Mouse (Mus musculus): ENCODE results near the gene Ehd2. TPM values are rescaled to one million over a fixed set of nuclear protein-coding genes. Genes with fewer than 3 reads are reported as not detected.

Gene Ehd2
- polyA plus RNA-seq, 1 experiment from 2014 or later, result 6.9 TPM

DNA sequence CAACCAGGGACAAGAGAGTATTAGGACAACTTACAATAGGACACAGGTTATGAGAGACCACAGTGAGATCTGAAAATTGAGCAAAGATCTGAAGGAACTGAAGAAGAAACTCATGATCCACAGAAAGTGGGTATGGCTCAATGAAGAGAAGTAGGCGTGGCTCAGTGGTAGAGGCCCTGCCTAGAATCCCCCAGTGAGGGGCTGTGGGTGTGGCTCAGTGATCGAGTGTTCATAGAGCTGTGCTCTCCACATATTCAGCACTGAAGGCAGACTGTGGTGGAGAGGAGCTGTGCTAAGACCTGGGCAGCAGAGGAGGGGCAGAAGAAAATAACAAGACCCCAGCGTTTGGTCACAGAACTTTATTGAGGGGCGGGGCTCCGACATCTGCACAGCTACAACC, 29.9 kb downstream of the Ehd2 start:
- Histone ChIP-seq H3K36me3 (peaks cover 74% of the 10 kb centered on the region), H3K4me3 (no peak overlapping the region), H3K27ac (replicated peaks) (no peak overlapping the region), H3K9me3 (no peaks in the 10 kb centered on the region), H3K9ac (no peak overlapping the region), H3K27me3 (no peaks in the 10 kb centered on the region), H3K4me1 (replicated peaks) (no peaks in the 10 kb centered on the region), H3K4me2 (no peak overlapping the region)
- no peak for ATAC-seq (ENCODE audit: low FRiP score, low read depth)
- WGBS, result 90% methylated on average over 5 of the region's 5 CpGs

- no peaks in the 10 kb centered on the region for H3K9me3 ChIP-seq
- H3K36me3 ChIP-seq, result peaks cover 38% of the 10 kb centered on the region
- H3K4me2 ChIP-seq, result no peak overlapping the region
- no peak overlapping the region for H3K27ac ChIP-seq (replicated peaks)
- H3K27me3 ChIP-seq, result no peaks in the 10 kb centered on the region
- H3K4me3 ChIP-seq, result no peak overlapping the region
- no peak overlapping the region for H3K9ac ChIP-seq
- 0 out of 2 replicates have a peak, but pooled peaks have one; percentile 32 for ATAC-seq (ENCODE audit: low FRiP score, low read depth)
- WGBS, result 60% methylated on average over 16 of the region's 16 CpGs
- no peaks in the 10 kb centered on the region for H3K4me1 ChIP-seq (replicated peaks)
Measured at GRCm38 (mm10) chr7:15933437-15934359, 33.7 kb downstream of the Ehd2 start.

DNA sequence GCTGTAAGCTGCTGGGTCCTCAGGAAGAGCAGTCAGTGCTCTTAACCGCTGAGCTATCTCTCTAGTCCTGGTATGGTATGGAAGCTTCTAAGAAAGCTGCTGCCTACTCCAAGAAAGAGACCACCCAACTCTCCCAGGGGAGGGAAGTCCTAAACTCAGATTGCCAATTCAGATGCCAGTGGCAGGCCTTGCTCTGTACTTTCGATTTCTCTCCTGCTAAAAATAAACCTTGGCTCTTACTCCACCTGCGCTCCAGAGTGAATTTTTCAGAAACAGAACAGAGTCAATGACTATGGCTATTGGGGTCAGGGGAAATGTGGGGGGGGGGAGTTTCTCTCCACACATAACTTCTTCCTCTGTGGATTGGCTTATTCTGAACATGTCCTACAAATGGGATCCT, 35.7 kb downstream of the Ehd2 start:
- Histone ChIP-seq H3K27me3 (no peaks in the 10 kb centered on the region), H3K4me1 (replicated peaks) (no peaks in the 10 kb centered on the region), H3K9me3 (no peaks in the 10 kb centered on the region), H3K9ac (no peak overlapping the region), H3K4me3 (no peak overlapping the region), H3K4me2 (no peak overlapping the region), H3K36me3 (peaks cover 18% of the 10 kb centered on the region), H3K27ac (replicated peaks) (no peak overlapping the region)
- ATAC-seq (ENCODE audit: low FRiP score, low read depth), result no peak
- WGBS, result 86% methylated on average over 3 of the region's 3 CpGs

DNA sequence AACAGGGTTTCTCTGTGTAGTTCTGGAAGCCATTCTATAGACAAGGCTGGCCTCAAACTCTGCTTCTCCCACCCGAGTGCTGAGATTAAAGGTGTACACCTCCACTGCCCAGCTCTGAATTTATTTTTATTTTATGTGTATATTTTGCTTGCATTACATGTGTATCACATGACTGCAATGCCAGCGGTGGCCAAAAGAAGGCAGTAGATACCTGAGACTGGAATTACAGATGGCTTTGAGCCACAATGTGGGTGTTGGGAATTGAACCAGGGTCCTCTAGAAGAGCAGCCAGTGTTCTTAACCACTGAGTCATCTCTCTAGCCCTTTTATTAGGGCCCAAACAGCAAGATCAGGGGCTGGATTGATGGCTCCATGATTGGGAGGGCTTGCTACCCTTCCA, 36.8 kb downstream of the Ehd2 start:
- 81% methylated on average over 2 of the region's 2 CpGs for WGBS
- no peak overlapping the region for H3K27ac ChIP-seq (replicated peaks)
- no peaks in the 10 kb centered on the region for H3K9me3 ChIP-seq
- no peaks in the 10 kb centered on the region for H3K27me3 ChIP-seq
- ATAC-seq (ENCODE audit: low FRiP score, low read depth), result no peak
- no peaks in the 10 kb centered on the region for H3K4me1 ChIP-seq (replicated peaks)
- no peak overlapping the region for H3K9ac ChIP-seq
- H3K36me3 ChIP-seq, result peaks cover 7% of the 10 kb centered on the region; the same call in 1 of the 2 replicates
- H3K4me2 ChIP-seq, result no peak overlapping the region
- H3K4me3 ChIP-seq, result no peak overlapping the region

DNA sequence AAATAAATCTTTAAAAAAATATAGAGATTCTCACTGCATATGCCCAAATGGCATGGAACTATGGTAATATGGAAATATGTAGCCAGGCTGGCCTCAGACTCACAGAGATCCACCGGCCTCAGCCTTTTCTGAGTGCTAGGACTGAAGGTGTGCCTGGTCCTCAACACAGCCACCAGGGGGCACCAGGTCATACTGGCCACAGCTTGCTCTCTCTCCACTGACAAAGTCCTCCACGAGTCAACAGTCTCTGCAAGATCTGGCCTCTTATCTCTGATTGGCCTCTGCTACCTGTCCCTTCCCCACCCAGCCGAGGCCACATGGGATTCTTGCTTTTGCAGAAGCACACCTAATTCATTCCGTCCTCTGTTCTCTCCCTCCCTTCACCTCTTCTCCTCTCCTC, 37.5 kb downstream of the Ehd2 start:
- no peak overlapping the region for H3K9ac ChIP-seq
- 45% methylated on average over 4 of the region's 4 CpGs for whole genome bisulfite sequencing
- no peaks in the 10 kb centered on the region for H3K4me1 ChIP-seq (replicated peaks)
- H3K27ac ChIP-seq (replicated peaks), result no peak overlapping the region
- no peak for ATAC-seq (ENCODE audit: low FRiP score, low read depth)
- H3K36me3 ChIP-seq, result 0 out of 2 replicates have a peak, but pooled peaks cover 3% of the 10 kb centered on the region
- no peak overlapping the region for H3K4me2 ChIP-seq
- H3K9me3 ChIP-seq, result no peaks in the 10 kb centered on the region
- H3K4me3 ChIP-seq, result no peak overlapping the region
- no peaks in the 10 kb centered on the region for H3K27me3 ChIP-seq

DNA sequence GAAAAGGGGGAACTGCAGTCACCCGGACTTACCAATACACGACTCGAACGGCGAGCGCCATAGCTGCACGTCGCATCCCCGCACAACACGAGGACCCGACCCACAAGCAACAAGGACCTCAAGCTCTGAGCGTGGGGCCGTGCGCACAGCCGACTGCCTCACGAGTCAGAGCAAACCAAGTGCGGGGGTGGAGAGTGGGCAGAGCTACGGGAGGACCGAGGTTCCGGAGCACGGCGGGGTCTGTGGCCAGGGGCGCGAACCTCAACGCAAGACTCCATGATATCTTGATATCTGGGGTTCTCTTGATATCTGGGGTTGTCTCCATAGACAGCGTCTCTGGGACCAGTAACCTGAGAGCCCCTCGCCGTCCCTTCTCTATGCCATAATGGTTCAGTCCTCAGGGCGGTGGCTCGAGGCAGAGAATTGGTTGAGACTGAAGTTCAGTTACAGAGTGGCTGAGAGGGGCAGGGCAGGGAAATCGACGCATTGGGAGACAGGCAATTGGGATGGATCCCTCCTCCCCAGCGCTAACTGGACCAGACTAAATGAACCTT, 45.1 kb downstream of the Ehd2 start, which contains the start of gene Selenow:
TSS of gene Selenow (minus strand) at position 183 of the 554 bp plus-strand sequence.
- peaks cover 28% of the 10 kb centered on the region for H3K4me1 ChIP-seq (replicated peaks)
- H3K27ac ChIP-seq (replicated peaks), result peak within 1 kb of the TSS; percentile 91
- H3K4me2 ChIP-seq, result peak within 1 kb of the TSS; percentile 79
- H3K9ac ChIP-seq, result peak within 1 kb of the TSS; percentile 66
- under 1% methylated on average over 33 of the region's 33 CpGs for WGBS
- peaks cover 25% of the 10 kb centered on the region for H3K36me3 ChIP-seq
- ATAC-seq (ENCODE audit: low FRiP score, low read depth), result peak; percentile 95
- no peaks in the 10 kb centered on the region for H3K27me3 ChIP-seq
- H3K4me3 ChIP-seq, result peak within 1 kb of the TSS; percentile 63
- no peaks in the 10 kb centered on the region for H3K9me3 ChIP-seq

GRCm38 (mm10) chr7:15921796-15922195, 45.6 kb downstream of the Ehd2 start:
- ATAC-seq (ENCODE audit: low FRiP score, low read depth), result peak; percentile 44
- peak overlapping the region; percentile 63 for H3K4me3 ChIP-seq
- H3K27ac ChIP-seq (replicated peaks), result peak overlapping the region; percentile 91
- peak overlapping the region; percentile 66 for H3K9ac ChIP-seq
- peak overlapping the region; percentile 79 for H3K4me2 ChIP-seq
- peaks cover 28% of the 10 kb centered on the region for H3K4me1 ChIP-seq (replicated peaks)
- WGBS, result under 1% methylated on average over 10 of the region's 10 CpGs
- H3K9me3 ChIP-seq, result no peaks in the 10 kb centered on the region
- peaks cover 30% of the 10 kb centered on the region for H3K36me3 ChIP-seq
- H3K27me3 ChIP-seq, result no peaks in the 10 kb centered on the region

- Histone ChIP-seq H3K36me3 (peaks cover 33% of the 10 kb centered on the region), H3K4me3 (peak overlapping the region; percentile 63), H3K9ac (peak overlapping the region; percentile 66), H3K4me2 (peak overlapping the region; percentile 79), H3K27ac (replicated peaks) (no peak overlapping the region), H3K9me3 (no peaks in the 10 kb centered on the region), H3K4me1 (replicated peaks) (peaks cover 28% of the 10 kb centered on the region), H3K27me3 (no peaks in the 10 kb centered on the region)
- no peak for ATAC-seq (ENCODE audit: low FRiP score, low read depth)
- WGBS, result 86% methylated on average over 6 of the region's 6 CpGs
Measured at GRCm38 (mm10) chr7:15920645-15921190, 46.6 kb downstream of the Ehd2 start.

DNA sequence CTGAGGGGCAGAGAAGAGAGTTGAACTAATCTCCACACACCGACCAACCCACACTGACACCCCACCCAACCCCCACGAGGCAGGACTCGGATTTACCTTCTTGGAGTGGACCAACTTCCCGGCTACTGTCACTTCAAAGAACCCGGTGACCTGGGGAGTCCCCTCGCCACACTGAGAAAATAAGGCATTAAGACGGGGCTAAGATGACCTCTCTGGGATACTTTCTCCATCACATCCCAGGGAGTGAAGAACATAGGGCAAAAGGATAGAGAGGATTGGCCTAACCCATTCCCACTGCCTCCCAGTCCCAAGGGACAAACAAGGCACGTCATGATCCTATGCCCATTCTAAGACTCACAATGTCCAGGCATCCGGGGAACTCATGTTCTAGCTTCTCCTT, 47.4 kb downstream of the Ehd2 start:
- peaks cover 28% of the 10 kb centered on the region for H3K4me1 ChIP-seq (replicated peaks)
- WGBS, result 94% methylated on average over 9 of the region's 9 CpGs
- H3K4me3 ChIP-seq, result peak overlapping the region; percentile 63
- no peak overlapping the region for H3K27ac ChIP-seq (replicated peaks)
- H3K27me3 ChIP-seq, result no peaks in the 10 kb centered on the region
- no peaks in the 10 kb centered on the region for H3K9me3 ChIP-seq
- H3K4me2 ChIP-seq, result peak overlapping the region; percentile 79
- peaks cover 33% of the 10 kb centered on the region for H3K36me3 ChIP-seq
- 0 out of 2 replicates have a peak overlapping the region, but pooled peaks have one; percentile 66 for H3K9ac ChIP-seq
- no peak for ATAC-seq (ENCODE audit: low FRiP score, low read depth)

GRCm38 (mm10) chr7:15918371-15918770, 49.0 kb downstream of the Ehd2 start:
- no peaks in the 10 kb centered on the region for H3K27me3 ChIP-seq
- H3K9ac ChIP-seq, result no peak overlapping the region
- no peaks in the 10 kb centered on the region for H3K9me3 ChIP-seq
- no peak for ATAC-seq (ENCODE audit: low FRiP score, low read depth)
- no peak overlapping the region for H3K4me2 ChIP-seq
- H3K27ac ChIP-seq (replicated peaks), result no peak overlapping the region
- H3K4me3 ChIP-seq, result no peak overlapping the region
- peaks cover 33% of the 10 kb centered on the region for H3K36me3 ChIP-seq
- H3K4me1 ChIP-seq (replicated peaks), result peaks cover 28% of the 10 kb centered on the region

DNA sequence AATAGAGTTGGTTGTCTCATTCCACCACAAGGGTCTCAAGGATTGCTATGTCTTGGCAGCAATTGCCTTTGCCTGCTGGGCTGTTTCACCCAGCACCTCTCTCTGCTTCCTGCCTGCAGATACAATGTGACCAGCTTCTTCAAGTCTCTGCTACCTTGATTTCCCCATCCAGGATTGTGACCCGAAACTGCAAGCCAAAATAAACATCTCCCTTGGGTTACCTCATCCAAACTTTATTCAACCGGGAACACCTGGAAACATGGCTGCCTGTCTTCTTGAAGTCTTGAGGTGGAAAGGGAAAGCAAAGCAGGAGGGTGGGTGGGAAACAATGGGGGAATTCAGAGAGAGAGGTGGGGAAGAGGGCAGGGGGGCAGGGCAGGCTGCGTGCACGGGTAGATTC, 50.4 kb downstream of the Ehd2 start:
- Histone ChIP-seq H3K27ac (replicated peaks) (no peak overlapping the region), H3K4me1 (replicated peaks) (peaks cover 22% of the 10 kb centered on the region), H3K27me3 (no peaks in the 10 kb centered on the region), H3K9ac (no peak overlapping the region), H3K36me3 (peaks cover 33% of the 10 kb centered on the region), H3K4me2 (no peak overlapping the region), H3K9me3 (no peaks in the 10 kb centered on the region), H3K4me3 (no peak overlapping the region)
- 81% methylated on average over 4 of the region's 4 CpGs for whole genome bisulfite sequencing
- no peak for ATAC-seq (ENCODE audit: low FRiP score, low read depth)

GRCm38 (mm10) chr7:15916134-15916723, 51.1 kb downstream of the Ehd2 start:
- ATAC-seq (ENCODE audit: low FRiP score, low read depth), result no peak
- Histone ChIP-seq H3K27me3 (no peaks in the 10 kb centered on the region), H3K4me1 (replicated peaks) (peaks cover 18% of the 10 kb centered on the region), H3K9me3 (no peaks in the 10 kb centered on the region), H3K4me2 (no peak overlapping the region), H3K36me3 (peaks cover 33% of the 10 kb centered on the region), H3K27ac (replicated peaks) (no peak overlapping the region), H3K9ac (no peak overlapping the region), H3K4me3 (no peak overlapping the region)
- WGBS, result 92% methylated on average over 3 of the region's 3 CpGs

All from hindbrain, embryonic 15.5 days (tissue).